Mouse (Mus musculus) heart, embryonic 16.5 days (tissue): ENCODE data around the gene Gbp9. TPM values are rescaled to one million over a fixed set of nuclear protein-coding genes. Genes with fewer than 3 reads are reported as not detected.

Experiments
- polyA plus RNA-seq: library from polyadenylated mRNA; unstranded; fragments of >200 nt; fragmentation: Nextera tagmentation; extraction: Ambion mirVana; gene quantifications from 2 replicates; pipeline ENCODE4 v1.2.1, GENCODE M21; 2015

The Gbp9 gene
- polyA plus RNA-seq, 1 experiment from 2014 or later = 5.9 TPM

Other genes with a start within 250 kb of the Gbp9 start
- gene Abcg3, start 156.8 kb downstream of the Gbp9 start, polyA plus RNA-seq = 1.7 and 3.9 TPM in 2 replicates
- 3.6 and 7.8 TPM in 2 replicates for gene Gbp8, start within 50 bp of the Gbp9 start, polyA plus RNA-seq
- 5.0 and 9.5 TPM in 2 replicates for gene Gbp4, start within 50 bp of the Gbp9 start, polyA plus RNA-seq
- 0.64 TPM in 1 of 2 replicates, not detected in the other for gene Gbp10, start 100.0 kb upstream of the Gbp9 start, polyA plus RNA-seq
- gene Gm43302, start 154.2 kb upstream of the Gbp9 start, polyA plus RNA-seq = not detected in 2 replicates
- 2.9 and 5.4 TPM in 2 replicates for gene Gbp6, start 154.2 kb upstream of the Gbp9 start, polyA plus RNA-seq